Mouse (Mus musculus) heart, embryonic 12.5 days (tissue): ENCODE results near the gene Gm20388. TPM values are rescaled to one million over a fixed set of nuclear protein-coding genes. Genes with fewer than 3 reads are reported as not detected.

Experiments used
- ATAC-seq: fragments of 200-750 bp; cut with Nextera tagmentation; 2 replicates; pipeline ENCODE4 v1.8.0; 2017; ENCODE audit warnings: moderate TSS enrichment, moderate library complexity; ENCODE audit not compliant: insufficient number of reproducible peaks, low FRiP score
- H3K27ac ChIP-seq: fragments of 300-500 bp; sonication (generic); 2 replicates; pipeline ENCODE4 v1.5.1; 2016; ENCODE audit warnings: mild to moderate bottlenecking, moderate library complexity; ENCODE audit not compliant: poor library complexity, severe bottlenecking
- H3K27me3 ChIP-seq: fragments of 300-500 bp; sonication (generic); replicated peaks from 2 replicates; pipeline ENCODE4 v1.6.1; 2016; ENCODE audit warnings: mild to moderate bottlenecking, moderate library complexity
- H3K36me3 ChIP-seq: fragments of 300-500 bp; sonication (generic); 2 replicates; pipeline ENCODE4 v1.6.1; 2016; ENCODE audit warnings: mild to moderate bottlenecking, moderate library complexity
- H3K4me1 ChIP-seq: fragments of 300-500 bp; sonication (generic); replicated peaks from 2 replicates; pipeline ENCODE4 v1.6.1; 2016; ENCODE audit warnings: mild to moderate bottlenecking
- H3K4me2 ChIP-seq: fragments of 300-500 bp; sonication (generic); 2 replicates; pipeline ENCODE4 v1.6.1; 2016; ENCODE audit warnings: mild to moderate bottlenecking, moderate library complexity
- H3K4me3 ChIP-seq: fragments of 300-500 bp; sonication (generic); 2 replicates; pipeline ENCODE4 v1.5.1; 2016; ENCODE audit warnings: mild to moderate bottlenecking
- H3K9ac ChIP-seq: fragments of 300-500 bp; sonication (generic); 2 replicates; pipeline ENCODE4 v1.6.1; 2016; ENCODE audit warnings: mild to moderate bottlenecking, moderate library complexity
- H3K9me3 ChIP-seq: fragments of 300-500 bp; sonication (generic); replicated peaks from 2 replicates; pipeline ENCODE4 v1.6.1; 2016; ENCODE audit warnings: mild to moderate bottlenecking, moderate library complexity
- WGBS: fragments of 180-500 bp; shearing (Covaris S2); methylation state at CpG from one replicate; pipeline ENCODE4 v1.1.7; 2016; 5-methylcytosine and 5-hydroxymethylcytosine counted together
- polyA plus RNA-seq: library from polyadenylated mRNA; unstranded; fragments of >200 nt; fragmentation: Nextera tagmentation; extraction: Ambion mirVana; gene quantifications from 2 replicates; pipeline ENCODE4 v1.2.1, GENCODE M21; 2016

The Gm20388 gene
- polyA plus RNA-seq, 1 experiment from 2014 or later: not detected

- Histone ChIP-seq H3K9ac (peak overlapping the region; percentile 93), H3K4me2 (peak overlapping the region; percentile 96), H3K27me3 (no peaks in the 10 kb centered on the region), H3K4me3 (peak overlapping the region; percentile 93), H3K27ac (no peak overlapping the region), H3K9me3 (no peaks in the 10 kb centered on the region), H3K36me3 (no peaks in the 10 kb centered on the region), H3K4me1 (peaks cover 27% of the 10 kb centered on the region)
- ATAC-seq: no peak; the same call in 1 of the 2 replicates
- WGBS: 3% methylated on average over 38 of the region's 44 CpGs
Measured at GRCm38 (mm10) chr8:121577751-121578675, 1667.4 kb downstream of the Gm20388 start.

- ATAC-seq: peak; percentile 94
Measured at GRCm38 (mm10) chr8:121578676-121579451, 1668.2 kb downstream of the Gm20388 start, which contains the start of gene Fbxo31. TSS of gene Fbxo31 (minus strand) at chr8:121578806.

GRCm38 (mm10) chr8:121580465-121580864 is 1669.8 kb downstream of the Gm20388 start:
- Histone ChIP-seq H3K4me1 (peaks cover 17% of the 10 kb centered on the region), H3K36me3 (no peaks in the 10 kb centered on the region), H3K9ac (no peak overlapping the region), H3K4me2 (no peak overlapping the region), H3K9me3 (no peaks in the 10 kb centered on the region), H3K27ac (no peak overlapping the region), H3K27me3 (no peaks in the 10 kb centered on the region), H3K4me3 (no peak overlapping the region)
- WGBS: 49% methylated on average over 9 of the region's 9 CpGs
- no peak for ATAC-seq

More at GRCm38 (mm10) chr8:121578676-121579451, 1668.2 kb downstream of the Gm20388 start, which contains the start of gene Fbxo31:
- Histone ChIP-seq H3K4me2 (peak within 1 kb of the TSS; percentile 96), H3K4me3 (peak within 1 kb of the TSS; percentile 93), H3K9me3 (no peaks in the 10 kb centered on the region), H3K36me3 (no peaks in the 10 kb centered on the region), H3K27me3 (no peaks in the 10 kb centered on the region), H3K9ac (peak within 1 kb of the TSS; percentile 93), H3K4me1 (peaks cover 19% of the 10 kb centered on the region), H3K27ac (no peak within 1 kb of the TSS)
- WGBS: 2% methylated on average over 52 of the region's 63 CpGs

GRCm38 (mm10) chr8:121583653-121584052 is 1673.0 kb downstream of the Gm20388 start:
- 46% methylated on average over 8 of the region's 8 CpGs for WGBS
- Histone ChIP-seq H3K9ac (no peak overlapping the region), H3K4me3 (no peak overlapping the region), H3K27me3 (no peaks in the 10 kb centered on the region), H3K4me2 (no peak overlapping the region), H3K4me1 (peaks cover 2% of the 10 kb centered on the region; the same call in 1 of the 2 replicates), H3K36me3 (no peaks in the 10 kb centered on the region), H3K27ac (no peak overlapping the region), H3K9me3 (no peaks in the 10 kb centered on the region)
- no peak for ATAC-seq

- 38% methylated on average over 13 of the region's 13 CpGs for WGBS
- ATAC-seq: no peak
- Histone ChIP-seq H3K4me3 (peak overlapping the region; percentile 63), H3K36me3 (no peaks in the 10 kb centered on the region), H3K9me3 (no peaks in the 10 kb centered on the region), H3K4me1 (peaks cover 4% of the 10 kb centered on the region; the same call in 1 of the 2 replicates), H3K9ac (no peak overlapping the region; the same call in 1 of the 2 replicates), H3K27ac (no peak overlapping the region), H3K27me3 (no peaks in the 10 kb centered on the region), H3K4me2 (peak overlapping the region; percentile 66)
Measured at GRCm38 (mm10) chr8:121584730-121585129, 1674.1 kb downstream of the Gm20388 start.

- Histone ChIP-seq H3K9me3 (no peaks in the 10 kb centered on the region), H3K36me3 (no peaks in the 10 kb centered on the region), H3K4me1 (peaks cover 6% of the 10 kb centered on the region; the same call in 1 of the 2 replicates), H3K9ac (peak overlapping the region; percentile 70), H3K27ac (0 out of 2 replicates have a peak overlapping the region, but pooled peaks have one; percentile 2), H3K4me3 (peak overlapping the region; percentile 63), H3K27me3 (no peaks in the 10 kb centered on the region), H3K4me2 (peak overlapping the region; percentile 66)
- ATAC-seq: peak; percentile 94
- 2% methylated on average over 47 of the region's 47 CpGs for WGBS
Measured at GRCm38 (mm10) chr8:121585159-121585825, 1674.7 kb downstream of the Gm20388 start.

- Histone ChIP-seq H3K27ac (peak overlapping the region; percentile 32; the same call in 1 of the 2 replicates), H3K4me2 (no peak overlapping the region), H3K9me3 (no peaks in the 10 kb centered on the region), H3K27me3 (no peaks in the 10 kb centered on the region), H3K9ac (no peak overlapping the region), H3K4me3 (no peak overlapping the region), H3K36me3 (peaks cover 6% of the 10 kb centered on the region), H3K4me1 (peaks cover 24% of the 10 kb centered on the region)
- WGBS: 64% methylated on average over 4 of the region's 4 CpGs
- no peak for ATAC-seq
Measured at GRCm38 (mm10) chr8:121588750-121589149, 1678.1 kb downstream of the Gm20388 start.

- Histone ChIP-seq H3K9ac (peak overlapping the region; percentile 45; the same call in 1 of the 2 replicates), H3K9me3 (no peaks in the 10 kb centered on the region), H3K27ac (peak overlapping the region; percentile 32), H3K27me3 (no peaks in the 10 kb centered on the region), H3K4me2 (peak overlapping the region; percentile 97; the same call in 1 of the 2 replicates), H3K36me3 (peaks cover 11% of the 10 kb centered on the region), H3K4me1 (peaks cover 24% of the 10 kb centered on the region), H3K4me3 (no peak overlapping the region)
- 15% methylated on average over 2 of the region's 2 CpGs for WGBS
- no peak for ATAC-seq
Measured at GRCm38 (mm10) chr8:121589205-121589726, 1678.6 kb downstream of the Gm20388 start.

- Histone ChIP-seq H3K27ac (peak within 1 kb of the TSS; percentile 59), H3K4me3 (peak within 1 kb of the TSS; percentile 87), H3K9ac (peak within 1 kb of the TSS; percentile 91), H3K9me3 (no peaks in the 10 kb centered on the region), H3K27me3 (no peaks in the 10 kb centered on the region), H3K36me3 (peaks cover 22% of the 10 kb centered on the region), H3K4me2 (peak within 1 kb of the TSS; percentile 97), H3K4me1 (peaks cover 24% of the 10 kb centered on the region)
- under 1% methylated on average over 94 of the region's 94 CpGs for WGBS
- peak; percentile 90 for ATAC-seq
Measured at GRCm38 (mm10) chr8:121590203-121591177, 1679.8 kb downstream of the Gm20388 start, which contains the start of gene Map1lc3b. TSS of gene Map1lc3b (plus strand) at chr8:121590361.
